10 mouse cellular contexts compared by ENCODE assay signal in genomic region chr1:37347361-37348080, GRCm38 (mm10). TPM values are rescaled to one million over a fixed set of nuclear protein-coding genes. Genes with fewer than 3 reads are reported as not detected.
DNase-seq lines count a peak whose midpoint lies in the region; TF ChIP-seq lines count a peak whose summit lies in the region.
"Had no signal": no experiment of that assay in that cellular context is flagged by ENCODE, and none has a peak within 500 bp of the region (broad histone marks: within the 10 kb centered on the region; RNA-seq: fewer than 3 reads in every experiment).

No protein-coding gene starts in this region.

- peak overlapping the region; percentile 16; the same call in 1 of the 2 replicates for H3K27ac ChIP-seq in layer of hippocampus, adult 2 months
- H3K27ac ChIP-seq: heart, embryonic 13.5 days; liver, embryonic 13.5 days had no signal

- H3K4me3 ChIP-seq in layer of hippocampus, adult 2 months, result no peak overlapping the region
- H3K4me3 ChIP-seq: heart, embryonic 13.5 days; liver, embryonic 13.5 days had no signal

- DNase-seq in adrenal gland, adult (ENCODE audit: inconsistent age in 2 of 2, low spot score in 1 of 2), result peak; percentile 48 to 87
- DNase-seq in adrenal gland, adult 18-20 months (ENCODE audit: low spot score in 2 of 2), result no peak
- DNase-seq in layer of hippocampus, adult 2 months (ENCODE audit: low spot score in 2 of 2), result no peak
- DNase-seq in layer of hippocampus, adult 9-11 months, result no peak
- peak; percentile 29 for DNase-seq in brain, embryonic 14.5 days (ENCODE audit: low read depth)
- peak; percentile 51 for DNase-seq in heart, postnatal 4 days
- DNase-seq in retina, postnatal 1 day, result no peak
- DNase-seq in thymus, postnatal 36 days, result no peak
- DNase-seq: liver, embryonic 13.5 days had no signal

- TF ChIP-seq POLR2A in brain, embryonic 14.5 days (IDR thresholded peaks at IDR 0.05; ENCODE audit: borderline replicate concordance, extremely low read depth, insufficient read depth, insufficient read length, poor library complexity, severe bottlenecking), result no peak

- TF ChIP-seq CTCF in layer of hippocampus, adult 2 months (conservative IDR thresholded peaks at IDR 0.05), result no peak
- TF ChIP-seq CTCF in brain, embryonic 14.5 days (IDR thresholded peaks at IDR 0.05; ENCODE audit: borderline replicate concordance, extremely low read depth, insufficient read depth, insufficient read length), result no peak

RNA-seq across cellular contexts. Expression of gene Inpp4a, which starts 47.9 kb away (rescaled TPM):
- total RNA-seq in adrenal gland, adult 18-20 months (2021), result 10 to 100 TPM; 21.4 to 24.6 TPM
- total RNA-seq in layer of hippocampus, adult 2 months (2021), result 100 to 1,000 TPM; 168 TPM
- polyA plus RNA-seq in brain, embryonic 14.5 days (2012; rRNA removed), result 34.6 and 47.3 TPM in 2 replicates
- 10 to 100 TPM; 17.2 to 18.7 TPM for total RNA-seq in heart, postnatal 4 days (2021)

Comparison
In these comparisons a context has a peak if more than half of its experiments do, and no peak if none do; other contexts are left out.
1. DNase-seq: peak in adrenal gland, adult (2 of 2), brain, embryonic 14.5 days (single experiment) and heart, postnatal 4 days (single experiment); none in adrenal gland, adult 18-20 months (0 of 2), layer of hippocampus, adult 2 months (0 of 2), layer of hippocampus, adult 9-11 months (single experiment), retina, postnatal 1 day (single experiment) and thymus, postnatal 36 days (0 of 2).
2. RNA of gene Inpp4a, which starts 47.9 kb away (total RNA-seq): 168 TPM in layer of hippocampus, adult 2 months; 21.4 to 24.6 TPM in adrenal gland, adult 18-20 months and 17.2 to 18.7 TPM in heart, postnatal 4 days; every median in the first group is over 4 times any median in the second.